Mouse (Mus musculus): ENCODE data around the gene Gba2. TPM values are rescaled to one million over a fixed set of nuclear protein-coding genes. Genes with fewer than 3 reads are reported as not detected.
A peak's percentile ranks its signal among the peaks of the same experiment; 100 is the strongest.
"Not testable (repeated sequence)": the region's sequence is repeated elsewhere in the genome, so short reads cannot be mapped to it uniquely, and the experiment has no call there.

The Gba2 gene
- polyA plus RNA-seq, 1 experiment from 2014 or later = 8.4 TPM

GRCm38 (mm10) chr4:43604099-43604498 lies 25.4 kb upstream of the Gba2 start:
- Histone ChIP-seq H3K27ac (ENCODE audit: low read depth) (peak overlapping the region; percentile 82), H3K9me3 (ENCODE audit: low read length) (no peaks in the 10 kb centered on the region), H3K27me3 (ENCODE audit: insufficient read depth, low read length) (no peaks in the 10 kb centered on the region), H3K36me3 (replicated peaks; ENCODE audit: insufficient read depth, low read length) (no peaks in the 10 kb centered on the region), H3K4me3 (ENCODE audit: low read depth, low read length) (no peak overlapping the region), H3K4me1 (ENCODE audit: insufficient read depth) (peaks cover 22% of the 10 kb centered on the region), H3K4me2 (ENCODE audit: low read depth, low read length) (no peak overlapping the region), H3K9ac (replicated peaks) (no peak overlapping the region)
- no peak for ATAC-seq
- no peak for TF ChIP-seq EP300 (IDR thresholded peaks at IDR 0.05; ENCODE audit: low read depth)
- TF ChIP-seq CTCF (IDR thresholded peaks at IDR 0.05; ENCODE audit: low read depth) = no peak
- DNase-seq = no peak
- 64% methylated on average over 3 of the region's 3 CpGs for WGBS (ENCODE audit: insufficient replicate concordance)

GRCm38 (mm10) chr4:43600195-43600934 lies 21.7 kb upstream of the Gba2 start:
- DNase-seq (no peak), ATAC-seq (no peak)
- H3K9me3 ChIP-seq (ENCODE audit: low read length) = no peaks in the 10 kb centered on the region
- H3K27me3 ChIP-seq (ENCODE audit: insufficient read depth, low read length) = no peaks in the 10 kb centered on the region
- peaks cover 19% of the 10 kb centered on the region for H3K4me1 ChIP-seq (ENCODE audit: insufficient read depth)
- peak overlapping the region; percentile 60 for H3K4me2 ChIP-seq (ENCODE audit: low read depth, low read length)
- 54% methylated on average over 9 of the region's 9 CpGs for WGBS (ENCODE audit: insufficient replicate concordance)
- peak overlapping the region; percentile 66; the same call in 1 of the 2 replicates for H3K27ac ChIP-seq (ENCODE audit: low read depth)
- H3K9ac ChIP-seq (replicated peaks) = peak overlapping the region; percentile 51
- H3K36me3 ChIP-seq (replicated peaks; ENCODE audit: insufficient read depth, low read length) = no peaks in the 10 kb centered on the region
- peak; percentile 73 for TF ChIP-seq EP300 (IDR thresholded peaks at IDR 0.05; ENCODE audit: low read depth)
- no peak for TF ChIP-seq CTCF (IDR thresholded peaks at IDR 0.05; ENCODE audit: low read depth)
- H3K4me3 ChIP-seq (ENCODE audit: low read depth, low read length) = peak overlapping the region; percentile 22; the same call in 1 of the 2 replicates

GRCm38 (mm10) chr4:43598650-43599380 lies 20.1 kb upstream of the Gba2 start:
- peak overlapping the region; percentile 10; the same call in 1 of the 2 replicates for H3K4me3 ChIP-seq (ENCODE audit: low read depth, low read length)
- no peaks in the 10 kb centered on the region for H3K9me3 ChIP-seq (ENCODE audit: low read length)
- TF ChIP-seq EP300 (IDR thresholded peaks at IDR 0.05; ENCODE audit: low read depth) (peak; percentile 85), CTCF (IDR thresholded peaks at IDR 0.05; ENCODE audit: low read depth) (no peak)
- peaks cover 11% of the 10 kb centered on the region for H3K4me1 ChIP-seq (ENCODE audit: insufficient read depth)
- peak overlapping the region; percentile 80 for H3K27ac ChIP-seq (ENCODE audit: low read depth)
- 0 out of 2 replicates have a peak overlapping the region, but pooled peaks have one; percentile 8 for H3K9ac ChIP-seq (replicated peaks)
- no peaks in the 10 kb centered on the region for H3K27me3 ChIP-seq (ENCODE audit: insufficient read depth, low read length)
- peak overlapping the region; percentile 35 for H3K4me2 ChIP-seq (ENCODE audit: low read depth, low read length)
- H3K36me3 ChIP-seq (replicated peaks; ENCODE audit: insufficient read depth, low read length) = no peaks in the 10 kb centered on the region
- ATAC-seq = peak; percentile 75
- WGBS (ENCODE audit: insufficient replicate concordance) = 59% methylated on average over 7 of the region's 7 CpGs
- no peak for DNase-seq

GRCm38 (mm10) chr4:43598200-43598599 lies 19.5 kb upstream of the Gba2 start:
- Histone ChIP-seq H3K9ac (replicated peaks) (no peak overlapping the region), H3K27ac (ENCODE audit: low read depth) (peak overlapping the region; percentile 80), H3K9me3 (ENCODE audit: low read length) (no peaks in the 10 kb centered on the region), H3K4me2 (ENCODE audit: low read depth, low read length) (peak overlapping the region; percentile 35), H3K36me3 (replicated peaks; ENCODE audit: insufficient read depth, low read length) (no peaks in the 10 kb centered on the region), H3K4me1 (ENCODE audit: insufficient read depth) (peaks cover 11% of the 10 kb centered on the region), H3K4me3 (ENCODE audit: low read depth, low read length) (no peak overlapping the region), H3K27me3 (ENCODE audit: insufficient read depth, low read length) (no peaks in the 10 kb centered on the region)
- TF ChIP-seq EP300 (IDR thresholded peaks at IDR 0.05; ENCODE audit: low read depth) (peak; percentile 98), CTCF (IDR thresholded peaks at IDR 0.05; ENCODE audit: low read depth) (no peak)
- ATAC-seq = peak; percentile 83
- DNase-seq = no peak
- WGBS (ENCODE audit: insufficient replicate concordance) = 49% methylated on average over 4 of the region's 4 CpGs

- H3K4me1 ChIP-seq (ENCODE audit: insufficient read depth) = peaks cover 11% of the 10 kb centered on the region
- H3K9me3 ChIP-seq (ENCODE audit: low read length); H3K9ac ChIP-seq (replicated peaks); H3K27ac ChIP-seq (ENCODE audit: low read depth); H3K36me3 ChIP-seq (replicated peaks; ENCODE audit: insufficient read depth, low read length); ATAC-seq; H3K4me3 ChIP-seq (ENCODE audit: low read depth, low read length); H3K27me3 ChIP-seq (ENCODE audit: insufficient read depth, low read length); DNase-seq; H3K4me2 ChIP-seq (ENCODE audit: low read depth, low read length): not testable (repeated sequence)
- 78% methylated on average over 2 of the region's 2 CpGs for WGBS (ENCODE audit: insufficient replicate concordance)
Measured at GRCm38 (mm10) chr4:43596597-43596996, 17.9 kb upstream of the Gba2 start.

GRCm38 (mm10) chr4:43593453-43593852 lies 14.8 kb upstream of the Gba2 start:
- Histone ChIP-seq H3K27me3 (ENCODE audit: insufficient read depth, low read length) (no peaks in the 10 kb centered on the region), H3K9ac (replicated peaks) (no peak overlapping the region), H3K9me3 (ENCODE audit: low read length) (no peaks in the 10 kb centered on the region), H3K4me1 (ENCODE audit: insufficient read depth) (peaks cover 5% of the 10 kb centered on the region; the same call in 1 of the 2 replicates), H3K4me2 (ENCODE audit: low read depth, low read length) (no peak overlapping the region), H3K27ac (ENCODE audit: low read depth) (no peak overlapping the region), H3K4me3 (ENCODE audit: low read depth, low read length) (no peak overlapping the region), H3K36me3 (replicated peaks; ENCODE audit: insufficient read depth, low read length) (no peaks in the 10 kb centered on the region)
- DNase-seq = no peak
- 54% methylated on average over 3 of the region's 3 CpGs for WGBS (ENCODE audit: insufficient replicate concordance)
- TF ChIP-seq CTCF (IDR thresholded peaks at IDR 0.05; ENCODE audit: low read depth) = no peak
- TF ChIP-seq EP300 (IDR thresholded peaks at IDR 0.05; ENCODE audit: low read depth) = no peak
- no peak for ATAC-seq
